Mouse (Mus musculus): ENCODE data around the gene Gm17334. TPM values are rescaled to one million over a fixed set of nuclear protein-coding genes. Genes with fewer than 3 reads are reported as not detected.
A peak's percentile ranks its signal among the peaks of the same experiment; 100 is the strongest.

Gene Gm17334
- polyA plus RNA-seq, 1 experiment from 2014 or later: not detected

- H3K27ac ChIP-seq (ENCODE audit: low read depth, low read length): no peak overlapping the region
- DNase-seq (ENCODE audit: low spot score) (no peak), ATAC-seq (ENCODE audit: insufficient read depth, low FRiP score, low TSS enrichment) (no peak)
- 86% methylated on average over 12 of the region's 12 CpGs for WGBS
- H3K9me3 ChIP-seq (ENCODE audit: control insufficient read depth, low read length): no peaks in the 10 kb centered on the region
- H3K36me3 ChIP-seq (ENCODE audit: control insufficient read depth, insufficient read depth, low read length): no peaks in the 10 kb centered on the region
- H3K9ac ChIP-seq (ENCODE audit: low read length): no peak overlapping the region
- H3K27me3 ChIP-seq (ENCODE audit: control insufficient read depth, insufficient read depth, low read length): no peaks in the 10 kb centered on the region
- no peaks in the 10 kb centered on the region for H3K4me1 ChIP-seq (ENCODE audit: control insufficient read depth, insufficient read depth, low read length)
- no peak overlapping the region for H3K4me3 ChIP-seq (ENCODE audit: low read depth, low read length)
- no peak overlapping the region for H3K4me2 ChIP-seq (ENCODE audit: low read depth)
Observed at GRCm38 (mm10) chr11:53803093-53803492, 30.1 kb upstream of the Gm17334 start.

GRCm38 (mm10) chr11:53800975-53801374 lies 28.0 kb upstream of the Gm17334 start:
- no peaks in the 10 kb centered on the region for H3K36me3 ChIP-seq (ENCODE audit: control insufficient read depth, insufficient read depth, low read length)
- WGBS: 85% methylated on average over 5 of the region's 5 CpGs

DNA sequence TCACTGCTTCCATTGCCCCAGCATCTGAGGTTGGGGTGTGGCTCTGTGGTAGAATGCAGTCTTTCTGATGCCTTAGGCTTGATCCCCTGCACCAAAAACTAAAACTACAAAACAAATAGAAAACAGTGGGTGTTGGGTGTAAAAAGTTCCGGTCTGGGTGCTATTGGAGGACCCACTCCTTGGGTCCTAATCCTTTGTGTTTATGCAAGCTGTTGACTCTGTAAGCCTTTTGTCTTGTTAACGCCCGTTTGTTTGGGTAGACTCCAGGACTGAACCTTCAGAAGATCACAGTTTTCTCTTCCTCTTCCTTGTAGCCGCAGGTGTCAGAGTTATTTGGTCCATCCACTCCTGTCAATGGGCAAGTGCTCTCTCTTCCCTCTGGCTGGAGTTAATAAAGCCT lies 27.0 kb upstream of the Gm17334 start:
- Histone ChIP-seq H3K9ac (ENCODE audit: low read length) (no peak overlapping the region), H3K27me3 (ENCODE audit: control insufficient read depth, insufficient read depth, low read length) (no peaks in the 10 kb centered on the region), H3K4me2 (ENCODE audit: low read depth) (no peak overlapping the region), H3K4me1 (ENCODE audit: control insufficient read depth, insufficient read depth, low read length) (peaks cover 3% of the 10 kb centered on the region; the same call in 1 of the 2 replicates), H3K27ac (ENCODE audit: low read depth, low read length) (no peak overlapping the region), H3K36me3 (ENCODE audit: control insufficient read depth, insufficient read depth, low read length) (no peaks in the 10 kb centered on the region), H3K4me3 (ENCODE audit: low read depth, low read length) (no peak overlapping the region), H3K9me3 (ENCODE audit: control insufficient read depth, low read length) (no peaks in the 10 kb centered on the region)
- DNase-seq (ENCODE audit: low spot score) (no peak), ATAC-seq (ENCODE audit: insufficient read depth, low FRiP score, low TSS enrichment) (no peak)
- WGBS: 47% methylated on average over 4 of the region's 4 CpGs

More at GRCm38 (mm10) chr11:53800975-53801374, 28.0 kb upstream of the Gm17334 start:
- DNase-seq (ENCODE audit: low spot score) (no peak), ATAC-seq (ENCODE audit: insufficient read depth, low FRiP score, low TSS enrichment) (no peak)
- Histone ChIP-seq H3K27ac (ENCODE audit: low read depth, low read length) (no peak overlapping the region), H3K4me2 (ENCODE audit: low read depth) (no peak overlapping the region), H3K4me1 (ENCODE audit: control insufficient read depth, insufficient read depth, low read length) (peaks cover 3% of the 10 kb centered on the region; the same call in 1 of the 2 replicates), H3K27me3 (ENCODE audit: control insufficient read depth, insufficient read depth, low read length) (no peaks in the 10 kb centered on the region), H3K4me3 (ENCODE audit: low read depth, low read length) (no peak overlapping the region), H3K9me3 (ENCODE audit: control insufficient read depth, low read length) (no peaks in the 10 kb centered on the region), H3K9ac (ENCODE audit: low read length) (no peak overlapping the region)

- 96% methylated on average over 10 of the region's 10 CpGs for WGBS
- no peak overlapping the region for H3K9ac ChIP-seq (ENCODE audit: low read length)
- no peaks in the 10 kb centered on the region for H3K27me3 ChIP-seq (ENCODE audit: control insufficient read depth, insufficient read depth, low read length)
- H3K4me1 ChIP-seq (ENCODE audit: control insufficient read depth, insufficient read depth, low read length): peaks cover 3% of the 10 kb centered on the region; the same call in 1 of the 2 replicates
- H3K36me3 ChIP-seq (ENCODE audit: control insufficient read depth, insufficient read depth, low read length): no peaks in the 10 kb centered on the region
- ATAC-seq (ENCODE audit: insufficient read depth, low FRiP score, low TSS enrichment) (no peak), DNase-seq (ENCODE audit: low spot score) (no peak)
- no peak overlapping the region for H3K4me2 ChIP-seq (ENCODE audit: low read depth)
- H3K4me3 ChIP-seq (ENCODE audit: low read depth, low read length): no peak overlapping the region
- H3K9me3 ChIP-seq (ENCODE audit: control insufficient read depth, low read length): no peaks in the 10 kb centered on the region
- H3K27ac ChIP-seq (ENCODE audit: low read depth, low read length): no peak overlapping the region
Observed at GRCm38 (mm10) chr11:53798041-53798711, 25.2 kb upstream of the Gm17334 start.

DNA sequence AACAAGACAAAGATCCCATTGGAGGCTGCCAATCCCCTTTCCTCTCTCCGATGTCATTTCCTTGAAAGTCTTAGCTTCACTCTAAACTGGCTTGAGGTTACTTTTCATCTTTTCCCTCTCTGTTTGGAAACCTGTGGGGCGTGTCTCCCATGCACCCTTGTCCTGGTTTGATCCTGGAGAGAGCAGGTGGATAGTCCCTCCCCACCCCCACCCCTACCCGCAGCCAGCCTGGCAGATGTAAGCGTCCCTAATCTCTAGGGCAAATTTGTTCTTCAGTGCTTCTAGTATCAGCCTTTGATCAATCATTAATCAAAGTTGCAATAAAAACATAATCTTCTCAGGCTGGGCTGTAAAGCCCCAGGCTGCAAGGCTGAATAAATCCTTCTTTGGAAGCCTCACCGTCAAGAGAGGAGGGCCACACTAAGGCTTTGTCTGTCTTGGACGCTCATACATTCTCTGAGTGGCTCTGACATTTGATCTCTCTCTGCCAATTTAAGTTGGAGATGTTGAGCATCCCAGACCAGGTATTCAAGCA lies 24.5 kb upstream of the Gm17334 start:
- no peak overlapping the region for H3K9ac ChIP-seq (ENCODE audit: low read length)
- peaks cover 3% of the 10 kb centered on the region; the same call in 1 of the 2 replicates for H3K4me1 ChIP-seq (ENCODE audit: control insufficient read depth, insufficient read depth, low read length)
- 45% methylated on average over 6 of the region's 6 CpGs for WGBS
- ATAC-seq (ENCODE audit: insufficient read depth, low FRiP score, low TSS enrichment) (no peak), DNase-seq (ENCODE audit: low spot score) (no peak)
- H3K4me3 ChIP-seq (ENCODE audit: low read depth, low read length): no peak overlapping the region
- H3K27me3 ChIP-seq (ENCODE audit: control insufficient read depth, insufficient read depth, low read length): no peaks in the 10 kb centered on the region
- H3K27ac ChIP-seq (ENCODE audit: low read depth, low read length): no peak overlapping the region
- no peaks in the 10 kb centered on the region for H3K9me3 ChIP-seq (ENCODE audit: control insufficient read depth, low read length)
- no peaks in the 10 kb centered on the region for H3K36me3 ChIP-seq (ENCODE audit: control insufficient read depth, insufficient read depth, low read length)
- no peak overlapping the region for H3K4me2 ChIP-seq (ENCODE audit: low read depth)

DNA sequence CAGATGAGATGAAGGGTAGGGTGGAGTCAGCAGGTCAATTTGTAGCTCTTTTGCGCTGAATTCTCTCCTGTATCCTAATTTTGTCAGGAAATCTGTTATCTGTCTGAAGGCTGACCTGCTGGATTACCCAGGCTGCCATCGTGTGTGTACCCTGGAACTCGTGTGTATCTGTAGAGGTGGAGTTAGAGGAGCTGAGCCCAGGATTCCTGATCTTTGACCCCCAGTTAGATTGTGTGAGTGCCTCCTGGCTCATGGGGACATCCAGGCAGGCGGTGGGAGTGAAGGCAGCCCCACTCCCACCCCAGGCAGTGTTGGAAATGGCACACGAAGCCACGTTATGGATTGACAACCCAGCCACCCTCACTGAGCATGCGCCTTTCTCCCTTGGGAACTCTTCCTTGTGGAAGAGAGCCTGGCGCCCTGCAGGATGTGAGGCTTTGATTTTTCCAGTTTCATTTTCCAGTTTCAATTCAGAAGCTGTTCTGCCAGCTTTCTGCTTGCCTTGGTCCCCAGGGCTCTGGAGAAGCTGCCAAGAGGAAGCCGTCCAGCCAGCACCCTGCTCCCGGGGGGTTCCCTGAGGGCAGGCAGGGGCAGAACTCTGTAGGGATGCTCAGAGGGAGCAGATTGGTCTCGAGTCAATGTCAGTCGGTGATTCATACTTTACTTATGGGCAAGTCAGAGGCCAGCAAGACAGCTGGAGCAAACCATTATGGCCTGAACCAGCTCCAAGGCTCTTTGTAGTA lies 23.6 kb upstream of the Gm17334 start:
- peaks cover 3% of the 10 kb centered on the region; the same call in 1 of the 2 replicates for H3K4me1 ChIP-seq (ENCODE audit: control insufficient read depth, insufficient read depth, low read length)
- no peaks in the 10 kb centered on the region for H3K27me3 ChIP-seq (ENCODE audit: control insufficient read depth, insufficient read depth, low read length)
- WGBS: 73% methylated on average over 12 of the region's 12 CpGs
- no peak for ATAC-seq (ENCODE audit: insufficient read depth, low FRiP score, low TSS enrichment)
- no peaks in the 10 kb centered on the region for H3K36me3 ChIP-seq (ENCODE audit: control insufficient read depth, insufficient read depth, low read length)
- H3K9ac ChIP-seq (ENCODE audit: low read length): no peak overlapping the region
- no peak overlapping the region for H3K4me3 ChIP-seq (ENCODE audit: low read depth, low read length)
- H3K4me2 ChIP-seq (ENCODE audit: low read depth): no peak overlapping the region
- DNase-seq (ENCODE audit: low spot score): no peak
- no peak overlapping the region for H3K27ac ChIP-seq (ENCODE audit: low read depth, low read length)
- H3K9me3 ChIP-seq (ENCODE audit: control insufficient read depth, low read length): no peaks in the 10 kb centered on the region

GRCm38 (mm10) chr11:53795813-53796212 lies 22.8 kb upstream of the Gm17334 start:
- DNase-seq (ENCODE audit: low spot score): no peak
- Histone ChIP-seq H3K27me3 (ENCODE audit: control insufficient read depth, insufficient read depth, low read length) (no peaks in the 10 kb centered on the region), H3K36me3 (ENCODE audit: control insufficient read depth, insufficient read depth, low read length) (no peaks in the 10 kb centered on the region), H3K4me3 (ENCODE audit: low read depth, low read length) (no peak overlapping the region), H3K9me3 (ENCODE audit: control insufficient read depth, low read length) (no peaks in the 10 kb centered on the region), H3K4me1 (ENCODE audit: control insufficient read depth, insufficient read depth, low read length) (peaks cover 3% of the 10 kb centered on the region; the same call in 1 of the 2 replicates), H3K9ac (ENCODE audit: low read length) (no peak overlapping the region), H3K27ac (ENCODE audit: low read depth, low read length) (no peak overlapping the region), H3K4me2 (ENCODE audit: low read depth) (no peak overlapping the region)
- 79% methylated on average over 8 of the region's 8 CpGs for WGBS
- no peak for ATAC-seq (ENCODE audit: insufficient read depth, low FRiP score, low TSS enrichment)

GRCm38 (mm10) chr11:53794671-53795557 lies 21.9 kb upstream of the Gm17334 start:
- Histone ChIP-seq H3K4me2 (ENCODE audit: low read depth) (no peak overlapping the region), H3K4me3 (ENCODE audit: low read depth, low read length) (no peak overlapping the region), H3K9ac (ENCODE audit: low read length) (peak overlapping the region; percentile 5; the same call in 1 of the 2 replicates), H3K36me3 (ENCODE audit: control insufficient read depth, insufficient read depth, low read length) (no peaks in the 10 kb centered on the region), H3K4me1 (ENCODE audit: control insufficient read depth, insufficient read depth, low read length) (peaks cover 3% of the 10 kb centered on the region; the same call in 1 of the 2 replicates), H3K27me3 (ENCODE audit: control insufficient read depth, insufficient read depth, low read length) (no peaks in the 10 kb centered on the region), H3K27ac (ENCODE audit: low read depth, low read length) (no peak overlapping the region), H3K9me3 (ENCODE audit: control insufficient read depth, low read length) (no peaks in the 10 kb centered on the region)
- ATAC-seq (ENCODE audit: insufficient read depth, low FRiP score, low TSS enrichment): no peak
- DNase-seq (ENCODE audit: low spot score): no peak
- 69% methylated on average over 25 of the region's 25 CpGs for WGBS
